Mouse (Mus musculus) right cerebral cortex, adult 18-20 months (tissue): ENCODE measurements around the gene Bach2.
A peak's percentile ranks its signal among the peaks of the same experiment; 100 is the strongest.

Experiments used
- DNase-seq: peaks from one replicate; pipeline ENCODE4 v3.0.0; 2022; ENCODE audit warnings: mixed read lengths

Bach2 gene

GRCm38 (mm10) chr4:32508996-32509395 is 270.4 kb downstream of the Bach2 start:
- no peak for DNase-seq

DNA sequence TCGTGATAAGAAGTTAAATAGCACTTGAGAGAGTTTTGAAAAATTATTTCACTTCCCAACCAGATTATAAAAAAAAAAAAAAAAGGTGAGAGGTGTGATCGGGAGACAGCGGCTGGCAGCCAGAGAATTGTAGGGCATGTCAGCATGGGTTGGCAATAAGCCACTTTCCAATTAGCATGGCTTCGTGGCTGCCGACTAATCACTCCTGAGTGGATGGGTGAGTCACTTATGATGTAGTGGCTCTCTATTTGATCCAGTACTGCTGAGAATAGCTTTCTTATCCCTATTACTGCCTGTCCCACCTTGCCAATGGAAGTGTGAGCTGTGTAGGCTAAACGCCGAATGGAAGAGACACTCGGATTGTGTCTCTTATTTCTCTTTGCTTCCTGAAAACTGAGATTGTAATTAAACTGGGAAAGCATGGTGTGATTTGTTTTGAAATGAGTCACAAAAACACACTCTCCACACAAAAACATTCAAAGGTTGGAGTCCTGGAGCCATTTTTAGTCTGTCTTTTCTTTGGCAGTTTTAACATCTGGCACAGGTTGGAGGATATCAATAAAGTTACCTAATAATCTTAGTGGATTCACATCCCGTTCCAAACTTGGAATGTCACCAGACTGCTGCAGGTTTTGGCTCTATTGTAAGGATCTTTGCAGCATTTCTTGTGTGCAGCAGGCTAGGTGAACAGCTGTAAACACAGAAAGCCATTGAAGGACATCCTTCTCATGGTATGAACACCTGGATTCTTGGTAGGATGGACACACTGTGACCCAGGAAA is 271.4 kb downstream of the Bach2 start:
- DNase-seq: no peak

DNA sequence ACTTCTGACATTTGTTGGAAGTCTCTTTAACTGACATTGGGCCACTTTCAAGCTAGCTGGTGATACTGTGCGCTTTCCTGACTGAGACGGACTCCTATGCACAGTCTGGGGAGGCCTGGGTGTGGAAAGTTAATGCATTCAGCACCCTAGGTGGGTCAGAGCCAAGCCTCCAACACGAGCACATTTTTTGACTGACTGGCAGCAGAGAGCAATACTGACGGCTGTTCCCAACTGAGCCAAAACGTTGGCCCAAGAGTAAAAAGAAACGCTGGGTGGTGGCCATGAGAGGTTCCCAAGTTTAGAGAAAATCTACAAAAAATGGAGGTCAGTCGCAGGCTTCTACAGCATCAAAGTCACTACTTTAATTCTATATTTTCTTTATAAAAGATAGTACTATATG is 272.3 kb downstream of the Bach2 start:
- DNase-seq: no peak

DNA sequence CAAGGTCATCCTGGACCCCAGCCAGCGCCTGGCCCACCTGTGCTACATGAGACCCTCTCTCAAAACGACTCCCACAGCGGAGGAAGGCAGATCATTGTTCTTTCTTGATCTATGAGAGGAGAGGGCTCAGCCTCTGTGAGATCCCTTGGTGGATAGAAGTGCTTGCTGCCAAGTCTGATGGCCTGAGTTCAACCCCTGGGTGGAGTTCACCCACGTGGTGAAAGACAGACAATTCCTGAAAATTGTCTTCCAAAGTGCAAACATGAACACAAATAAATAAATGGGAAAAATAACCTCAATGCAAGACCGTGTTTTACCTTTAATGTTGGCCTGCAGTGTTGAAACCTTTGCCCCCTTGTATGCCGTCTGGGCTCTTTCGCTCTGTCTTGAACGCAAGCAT is 277.5 kb downstream of the Bach2 start:
- no peak for DNase-seq

- DNase-seq: no peak
Measured at GRCm38 (mm10) chr4:32518842-32519578, 280.4 kb downstream of the Bach2 start.

DNA sequence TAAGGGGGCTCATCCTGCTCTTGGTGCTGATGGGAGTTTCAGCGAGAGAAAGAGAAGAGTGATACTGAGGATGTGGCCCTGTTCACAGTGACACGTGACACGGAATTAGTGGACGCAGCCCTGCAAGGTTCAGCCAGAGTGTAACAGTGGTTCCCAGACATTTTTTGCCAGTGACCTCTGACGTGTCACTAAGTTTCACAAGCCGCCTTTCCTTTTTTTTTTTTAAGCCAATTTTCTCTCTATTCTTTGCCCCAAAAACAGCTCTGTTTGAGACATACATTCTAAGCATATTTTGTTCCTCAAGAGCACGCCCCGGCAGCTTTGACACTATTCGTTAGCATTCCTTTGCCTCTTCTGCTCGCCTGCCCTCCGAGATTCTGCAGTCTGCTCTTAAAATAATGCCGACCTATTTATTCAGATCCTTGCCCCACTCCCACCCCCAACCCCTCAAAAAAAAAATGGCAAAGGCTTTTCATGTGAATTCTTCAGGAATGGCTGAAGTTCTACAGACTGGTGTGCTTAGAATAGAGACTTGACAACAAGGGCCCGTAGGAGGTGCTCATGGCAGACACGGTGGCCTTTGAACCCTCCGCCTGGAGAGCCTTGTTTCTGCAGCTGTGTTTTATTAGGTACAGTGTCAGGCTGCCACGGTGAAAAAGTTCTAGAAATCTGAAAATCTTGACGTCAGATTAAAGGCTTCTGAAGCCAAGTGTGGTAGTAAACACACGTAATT is 282.2 kb downstream of the Bach2 start:
- no peak for DNase-seq

GRCm38 (mm10) chr4:32521361-32521740 is 282.7 kb downstream of the Bach2 start:
- DNase-seq: no peak

- no peak for DNase-seq
Measured at GRCm38 (mm10) chr4:32522013-32522412, 283.4 kb downstream of the Bach2 start.

GRCm38 (mm10) chr4:32524282-32524681 is 285.7 kb downstream of the Bach2 start:
- DNase-seq: no peak

DNA sequence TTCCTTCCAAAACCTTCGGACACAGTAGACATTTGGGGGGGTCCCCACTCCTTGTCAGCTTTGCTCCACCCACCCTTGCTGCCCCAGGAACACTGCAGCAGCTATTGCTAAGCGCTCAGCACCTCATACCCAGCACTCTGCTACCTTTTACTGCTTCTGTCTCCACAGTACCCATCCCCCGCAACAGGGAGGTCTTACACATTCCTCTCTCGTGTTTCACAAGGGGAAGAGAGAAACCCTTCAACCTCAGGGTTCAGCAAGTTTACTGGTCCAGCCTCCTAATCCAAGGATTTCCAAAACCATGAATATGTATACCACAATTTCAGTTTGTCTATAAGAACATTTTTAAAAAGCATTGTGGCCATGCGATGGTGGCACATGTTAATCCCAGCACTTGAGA is 286.4 kb downstream of the Bach2 start:
- DNase-seq: no peak

DNA sequence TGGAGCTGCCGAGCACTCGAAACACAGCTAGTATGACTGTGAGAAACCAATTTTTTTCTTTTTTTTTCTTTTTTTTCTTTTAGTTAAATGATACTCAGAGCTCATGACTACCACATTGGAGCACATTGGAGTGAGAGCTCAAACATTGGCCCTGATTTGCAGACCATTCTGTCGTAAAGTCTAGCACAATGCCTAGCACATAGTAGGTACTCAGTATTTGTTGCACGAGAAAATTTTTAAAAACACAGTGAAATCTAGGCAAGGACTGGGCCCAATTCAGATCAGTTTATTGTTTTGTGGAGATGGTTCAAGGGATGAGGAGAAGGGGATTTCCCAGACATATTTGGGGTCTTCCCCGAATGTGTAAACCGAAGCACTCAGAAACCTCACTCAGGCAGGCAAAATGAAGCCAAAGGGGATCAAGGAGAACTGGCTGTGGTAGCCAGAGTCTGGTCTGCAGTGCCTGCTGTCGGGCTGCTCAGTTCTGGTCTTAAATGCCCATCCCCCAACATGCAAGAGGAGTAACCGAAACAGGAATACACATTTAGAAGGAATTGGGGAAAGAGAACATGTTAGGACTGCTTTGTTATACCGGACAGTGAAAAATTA is 287.7 kb downstream of the Bach2 start:
- DNase-seq: no peak

- DNase-seq: no peak
Measured at GRCm38 (mm10) chr4:32529443-32529995, 290.9 kb downstream of the Bach2 start.

GRCm38 (mm10) chr4:32530421-32530920 is 291.9 kb downstream of the Bach2 start:
- peak; percentile 35 for DNase-seq

GRCm38 (mm10) chr4:32530921-32531846 is 292.6 kb downstream of the Bach2 start:
- peak; percentile 70 for DNase-seq

GRCm38 (mm10) chr4:32532079-32532478 is 293.5 kb downstream of the Bach2 start:
- DNase-seq: no peak

DNA sequence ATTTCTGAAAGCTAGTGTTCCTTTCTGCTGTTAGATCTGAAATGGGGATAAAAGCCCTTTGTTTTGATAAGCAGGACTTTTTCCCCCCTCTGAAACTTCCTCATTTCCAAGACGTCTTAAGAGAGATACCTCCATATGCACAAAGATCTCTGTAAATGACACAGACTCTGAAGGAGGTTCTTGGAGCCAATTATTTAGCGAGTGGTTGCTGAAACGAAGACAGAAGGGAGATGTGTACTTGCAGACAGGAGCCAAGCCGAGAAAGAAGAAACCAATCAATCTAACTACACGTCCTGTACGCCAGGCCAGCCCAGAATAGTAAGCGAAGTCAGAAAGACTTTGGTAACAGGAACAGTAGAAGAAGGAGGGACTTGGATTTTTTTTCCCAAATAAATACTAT is 295.1 kb downstream of the Bach2 start:
- DNase-seq: no peak

- no peak for DNase-seq
Measured at GRCm38 (mm10) chr4:32535626-32536025, 297.0 kb downstream of the Bach2 start.

DNA sequence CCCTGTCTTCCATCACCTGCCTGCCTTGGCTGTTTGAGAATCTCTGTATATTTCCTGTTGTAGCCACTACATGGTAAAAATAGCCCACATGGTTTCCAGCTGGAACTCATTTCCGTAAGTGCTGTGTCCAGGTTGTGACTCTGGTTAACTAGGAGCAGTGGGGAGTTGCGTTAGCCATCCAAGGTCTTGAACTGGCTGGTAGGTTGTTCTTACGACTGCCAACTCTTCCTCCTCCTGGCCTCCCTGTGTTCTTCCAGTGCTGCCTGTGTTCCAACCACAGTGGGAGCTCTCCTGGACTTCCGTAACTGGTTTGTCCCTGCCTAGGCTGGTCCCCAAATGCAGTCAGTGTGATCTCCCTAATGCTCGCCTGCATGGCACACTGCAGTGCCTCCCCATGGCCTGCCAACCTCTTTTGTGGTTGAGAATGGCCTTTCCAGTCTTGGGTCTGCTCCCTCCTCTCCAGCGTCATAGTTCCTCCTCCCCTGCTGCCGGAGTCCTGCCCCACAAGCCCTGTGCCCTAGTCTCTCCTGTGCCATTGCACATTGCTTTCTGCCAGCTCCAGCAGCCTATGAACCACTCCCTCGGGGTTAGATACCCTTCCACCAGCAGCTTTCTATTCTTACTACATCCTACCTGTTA is 298.4 kb downstream of the Bach2 start:
- no peak for DNase-seq

GRCm38 (mm10) chr4:32538088-32538487 is 299.5 kb downstream of the Bach2 start:
- DNase-seq: peak; percentile 53

DNA sequence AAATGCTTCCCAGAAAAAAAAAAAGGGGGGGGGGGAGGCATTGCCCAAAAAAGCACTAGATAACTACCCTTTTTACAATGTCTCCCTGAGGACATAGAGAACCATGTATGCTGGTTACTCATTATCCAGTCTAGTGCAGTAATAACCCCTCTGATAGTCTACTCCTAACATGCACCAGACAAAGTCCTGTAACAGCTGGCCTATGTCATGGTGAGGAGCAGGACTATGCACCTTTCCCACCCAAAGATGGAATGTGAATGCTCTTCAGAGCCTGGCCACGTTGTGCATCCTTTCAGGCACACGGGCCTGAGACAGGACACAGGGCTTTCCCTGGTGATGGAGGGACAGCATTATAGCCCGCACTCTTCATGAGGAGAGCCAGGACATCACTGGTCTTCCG is 299.9 kb downstream of the Bach2 start:
- DNase-seq: no peak

DNA sequence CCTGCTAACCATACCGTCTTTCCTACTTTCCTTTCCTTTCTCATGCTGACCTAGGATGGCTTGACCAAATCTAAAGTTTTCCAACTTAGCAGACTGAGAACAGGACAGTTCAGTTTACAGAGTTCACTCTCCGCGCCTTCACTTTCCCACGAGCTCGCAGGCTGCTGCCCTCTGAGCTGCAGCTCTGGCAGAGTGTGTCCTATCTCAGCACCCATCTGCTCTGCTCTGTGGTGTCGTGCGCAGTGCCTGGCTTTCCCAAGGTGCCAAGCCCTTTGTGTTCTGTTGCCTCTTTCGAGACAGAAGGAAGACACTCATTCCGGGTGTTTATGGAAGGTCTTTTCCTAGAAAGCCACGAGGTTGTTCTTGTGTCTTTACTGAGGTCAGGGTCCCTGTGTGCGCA is 300.4 kb downstream of the Bach2 start:
- DNase-seq: no peak
